Mouse (Mus musculus) thymus, adult 2 months (tissue): Measurements from ENCODE around the gene AL607142.1. TPM values are rescaled to one million over a fixed set of nuclear protein-coding genes. Genes with fewer than 3 reads are reported as not detected.
A peak's percentile ranks its signal among the peaks of the same experiment; 100 is the strongest.

ENCODE experiments used
- DNase-seq: peaks from one replicate; pipeline ENCODE4 v3.0.0; 2021
- H3K27ac ChIP-seq: fragments of 200-500 bp; 2 replicates; pipeline ENCODE4 v1.5.1; 2012; ENCODE audit warnings: low read length, control low read depth; ENCODE audit not compliant: control insufficient read depth, insufficient read depth
- H3K27me3 ChIP-seq: fragments of 200-500 bp; 2 replicates; pipeline ENCODE4 v1.6.1; 2012; ENCODE audit warnings: mild to moderate bottlenecking, low read length, moderate library complexity, mixed read lengths; ENCODE audit not compliant: control insufficient read depth, insufficient read depth
- H3K36me3 ChIP-seq: fragments of 200-500 bp; 2 replicates; pipeline ENCODE4 v1.6.1; 2012; ENCODE audit warnings: mild to moderate bottlenecking, low read length, moderate library complexity; ENCODE audit not compliant: control insufficient read depth, insufficient read depth
- H3K4me1 ChIP-seq: fragments of 200-500 bp; replicated peaks from 2 replicates; pipeline ENCODE4 v1.6.1; 2012; ENCODE audit warnings: low read length; ENCODE audit not compliant: control insufficient read depth, insufficient read depth
- H3K4me3 ChIP-seq: fragments of 200-500 bp; 2 replicates; pipeline ENCODE4 v1.5.1; 2012; ENCODE audit warnings: mild to moderate bottlenecking, low read length, control low read depth, moderate library complexity; ENCODE audit not compliant: control insufficient read depth, insufficient read depth
- CTCF ChIP-seq: fragments of 200-500 bp; IDR thresholded peaks from 2 replicates; pipeline ENCODE4 v1.5.1; 2012; ENCODE audit warnings: mild to moderate bottlenecking, control low read depth, low read length, moderate library complexity, borderline replicate concordance; ENCODE audit not compliant: control insufficient read depth, poor library complexity, insufficient read depth; ENCODE audit errors: extremely low read depth
- POLR2A ChIP-seq: fragments of 200-500 bp; IDR thresholded peaks from 2 replicates; pipeline ENCODE4 v1.6.1; 2012; ENCODE audit warnings: mild to moderate bottlenecking, low read length, control low read depth, moderate library complexity; ENCODE audit not compliant: control insufficient read depth, poor library complexity, insufficient read depth; ENCODE audit errors: extremely low read depth
- WGBS: fragments of 180-500 bp; shearing (Covaris S2); methylation state at CpG from one replicate; pipeline ENCODE4 v1.1.7; 2018; 5-methylcytosine and 5-hydroxymethylcytosine counted together
- polyA plus RNA-seq: library from polyadenylated mRNA; depleted of rRNA; stranded (reverse); fragments of >200 nt; gene quantifications from 2 replicates; pipeline ENCODE4 v1.2.3, GENCODE M21; 2012

Gene AL607142.1
- polyA plus RNA-seq, 1 experiment, result not detected

DNA sequence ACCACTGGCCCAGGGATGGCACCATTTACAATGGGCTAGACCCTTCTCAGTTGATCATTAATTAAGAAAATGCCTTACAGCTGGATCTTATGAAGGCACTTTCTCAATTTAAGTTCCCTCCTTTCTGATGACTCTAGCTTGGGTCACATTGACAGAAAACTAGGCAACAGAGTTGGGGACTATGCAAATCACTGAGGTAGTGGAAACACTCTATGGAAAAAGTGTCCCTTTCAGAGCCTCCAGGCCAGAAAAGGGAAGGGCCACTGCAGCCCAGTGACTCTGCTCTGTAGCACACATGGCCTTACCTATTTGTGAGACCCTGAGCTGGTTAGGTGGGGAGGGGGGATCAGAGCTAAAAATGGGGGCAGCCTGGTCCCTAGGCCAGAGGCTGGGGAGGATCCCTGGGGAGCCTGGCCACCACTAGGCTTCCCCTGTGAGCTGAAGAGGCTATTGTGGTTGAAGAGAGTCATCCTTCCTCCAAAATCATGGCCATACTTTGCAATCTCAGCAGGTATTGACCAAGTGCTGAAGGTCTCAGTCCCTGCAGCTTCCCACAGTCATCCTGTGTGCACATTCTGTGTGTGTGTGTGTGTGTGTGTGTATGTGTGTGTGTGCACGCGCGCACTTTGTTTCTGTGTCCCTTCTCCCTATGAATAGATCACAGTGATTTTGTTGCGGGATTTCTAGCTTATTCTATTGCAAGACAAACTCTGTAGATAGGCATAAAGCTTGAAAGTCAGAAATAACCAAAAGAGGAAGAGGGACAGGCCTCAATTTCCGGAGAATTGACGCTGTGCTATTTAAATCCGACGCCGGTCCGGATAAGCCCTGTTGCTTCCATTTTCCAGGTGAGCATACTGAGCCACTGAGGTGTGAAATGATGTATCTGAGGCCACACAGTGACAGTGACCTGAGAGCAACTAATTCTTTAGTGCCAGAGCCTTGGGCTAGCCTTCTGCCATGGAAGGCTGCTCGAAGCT is 11.5 kb upstream of the AL607142.1 start:
- H3K36me3 ChIP-seq, result no peaks in the 10 kb centered on the region
- WGBS, result 21% methylated on average over 11 of the region's 11 CpGs
- peaks cover 66% of the 10 kb centered on the region for H3K4me1 ChIP-seq
- no peak for DNase-seq
- H3K4me3 ChIP-seq, result no peak overlapping the region
- H3K27ac ChIP-seq, result no peak overlapping the region
- TF ChIP-seq POLR2A, result no peak
- no peak for TF ChIP-seq CTCF
- no peaks in the 10 kb centered on the region for H3K27me3 ChIP-seq

DNA sequence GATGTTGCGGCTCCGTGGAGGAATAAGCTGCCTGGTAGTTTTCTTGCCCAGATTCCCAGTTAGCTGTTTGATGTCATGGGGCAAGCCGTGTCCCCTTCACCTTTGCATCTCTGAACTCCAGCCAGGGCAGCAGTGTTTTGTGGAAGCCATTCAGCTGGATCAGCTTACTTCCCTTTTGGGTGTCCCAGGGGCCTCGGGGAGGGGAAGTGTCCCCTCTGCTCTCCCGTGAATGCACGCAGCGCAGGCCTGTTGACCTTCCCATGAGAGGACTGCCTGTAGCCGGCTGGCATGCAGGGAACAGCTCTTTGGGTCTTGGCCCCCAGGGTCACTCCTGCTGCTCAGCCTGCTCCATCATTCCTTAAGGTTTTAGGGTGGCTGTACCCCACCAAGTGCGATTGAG is 10.7 kb upstream of the AL607142.1 start:
- no peak for DNase-seq
- no peak overlapping the region for H3K27ac ChIP-seq
- TF ChIP-seq POLR2A (no peak), CTCF (no peak)

DNA sequence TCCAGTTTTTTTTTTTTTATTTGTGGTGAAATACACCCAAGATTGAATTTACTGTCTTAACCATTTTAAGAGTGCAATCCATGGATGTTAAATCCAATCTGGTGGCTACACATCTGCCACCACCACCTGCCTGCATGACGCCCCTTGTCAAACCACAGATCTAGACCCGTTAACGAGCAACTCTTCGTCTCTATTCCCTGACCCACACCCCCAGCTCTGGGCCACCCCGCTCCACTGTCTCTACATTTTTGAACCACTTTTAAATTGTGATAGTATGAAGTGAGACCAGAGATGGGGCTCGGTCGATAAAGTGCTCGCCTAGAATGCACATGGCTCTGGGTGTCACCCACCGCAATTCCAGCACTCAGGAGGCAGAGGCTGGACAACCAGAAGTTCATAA is 8.3 kb upstream of the AL607142.1 start:
- peak; percentile 35 for DNase-seq
- peak overlapping the region; percentile 61; the same call in 1 of the 2 replicates for H3K27ac ChIP-seq
- H3K4me1 ChIP-seq, result peaks cover 63% of the 10 kb centered on the region
- H3K27me3 ChIP-seq, result no peaks in the 10 kb centered on the region
- H3K4me3 ChIP-seq, result no peak overlapping the region
- H3K36me3 ChIP-seq, result no peaks in the 10 kb centered on the region
- TF ChIP-seq CTCF, result no peak
- TF ChIP-seq POLR2A, result no peak
- WGBS, result 17% methylated on average over 9 of the region's 9 CpGs

More for the DNA sequence above, 10.7 kb upstream of the AL607142.1 start:
- no peaks in the 10 kb centered on the region for H3K36me3 ChIP-seq
- H3K27me3 ChIP-seq, result no peaks in the 10 kb centered on the region
- 67% methylated on average over 9 of the region's 9 CpGs for WGBS
- peaks cover 71% of the 10 kb centered on the region for H3K4me1 ChIP-seq
- H3K4me3 ChIP-seq, result no peak overlapping the region

DNA sequence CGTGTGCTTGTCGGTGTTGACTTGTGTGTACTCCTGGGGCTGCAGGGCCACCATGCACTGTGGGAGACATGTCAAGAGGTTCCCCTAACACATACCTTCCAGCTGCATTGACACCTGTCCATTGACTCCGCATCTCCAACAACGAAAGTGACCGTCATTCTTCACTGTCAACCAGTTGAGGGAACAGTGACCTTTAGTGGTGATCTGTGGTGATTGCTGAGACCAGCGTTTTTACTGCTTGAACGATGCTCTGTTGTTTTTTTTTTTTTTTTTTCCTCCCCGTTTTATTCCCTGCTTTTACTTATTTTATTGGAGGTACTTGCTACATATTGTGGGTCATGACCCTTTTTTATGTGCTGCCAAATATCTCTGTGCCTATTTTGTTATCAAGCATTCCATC is 7.3 kb upstream of the AL607142.1 start:
- no peaks in the 10 kb centered on the region for H3K27me3 ChIP-seq

DNA sequence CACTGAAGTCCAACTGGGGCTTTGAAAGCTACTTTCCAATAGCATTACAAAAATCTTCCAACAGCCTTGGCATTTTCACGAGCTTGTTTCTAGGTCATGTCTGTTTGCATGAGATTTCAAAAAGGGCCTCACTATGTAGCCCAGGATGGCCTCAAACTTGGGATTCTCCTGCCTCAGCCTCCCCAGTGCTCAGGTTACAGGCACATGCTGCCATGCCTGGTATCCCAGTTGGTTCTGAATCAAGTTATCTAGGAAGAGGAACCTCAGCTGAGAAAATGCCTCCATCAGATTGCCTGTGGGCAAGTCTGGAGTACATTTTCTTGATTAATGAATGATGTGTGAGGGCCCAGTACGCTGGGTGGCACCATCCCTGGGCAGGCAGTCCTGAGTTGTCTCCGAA is 6.6 kb upstream of the AL607142.1 start:
- Histone ChIP-seq H3K4me3 (no peak overlapping the region), H3K27ac (no peak overlapping the region), H3K27me3 (no peaks in the 10 kb centered on the region), H3K4me1 (peaks cover 51% of the 10 kb centered on the region), H3K36me3 (no peaks in the 10 kb centered on the region)
- DNase-seq, result no peak
- TF ChIP-seq CTCF (no peak), POLR2A (no peak)
- WGBS, result 92% methylated on average over 3 of the region's 3 CpGs

More for the DNA sequence above, 7.3 kb upstream of the AL607142.1 start:
- Histone ChIP-seq H3K36me3 (no peaks in the 10 kb centered on the region), H3K4me1 (peaks cover 55% of the 10 kb centered on the region), H3K4me3 (no peak overlapping the region), H3K27ac (no peak overlapping the region)
- DNase-seq, result no peak
- 87% methylated on average over 8 of the region's 8 CpGs for WGBS
- TF ChIP-seq POLR2A, result no peak
- TF ChIP-seq CTCF, result no peak

DNA sequence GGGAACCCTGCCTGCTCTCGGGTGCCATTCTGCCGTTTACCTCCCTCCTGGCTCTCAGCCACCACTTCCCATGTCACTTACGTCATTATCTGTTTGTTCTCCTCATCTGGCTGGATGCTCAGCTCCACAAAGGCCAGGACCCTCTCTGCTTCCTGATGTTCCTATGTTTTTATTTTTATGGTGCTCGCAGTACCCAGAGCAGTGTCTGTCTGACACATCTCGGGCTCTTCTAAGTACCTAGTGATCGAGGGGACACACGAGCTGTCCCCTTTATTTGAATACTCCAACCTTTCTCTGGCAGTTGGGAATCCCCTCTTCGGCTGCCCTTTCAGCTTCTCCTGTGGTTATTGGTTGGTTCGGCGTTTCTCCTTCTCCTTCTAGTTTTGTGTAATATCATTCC is 6.0 kb upstream of the AL607142.1 start:
- TF ChIP-seq POLR2A (no peak), CTCF (no peak)

DNA sequence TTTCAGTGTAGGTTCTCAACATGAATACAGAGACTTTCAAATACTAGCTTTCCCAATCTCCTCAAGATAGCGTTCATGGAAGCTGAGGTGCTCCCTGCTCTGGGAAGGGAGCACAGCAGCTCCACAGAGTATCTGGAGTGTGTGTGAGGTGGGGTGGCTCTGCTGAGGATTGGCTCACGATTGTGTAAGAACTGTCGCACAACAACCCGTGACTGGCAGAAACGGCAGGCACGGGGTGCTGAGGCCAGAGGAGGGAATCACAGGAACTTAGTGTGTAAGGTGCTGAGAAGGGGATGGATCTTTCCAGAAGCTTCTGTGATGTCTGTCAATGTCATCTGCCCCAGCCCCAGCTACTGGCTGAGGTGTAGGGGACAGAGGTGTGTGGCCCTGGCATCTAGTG is 3.1 kb upstream of the AL607142.1 start:
- peaks cover 21% of the 10 kb centered on the region for H3K4me1 ChIP-seq
- TF ChIP-seq POLR2A, result no peak
- no peak for TF ChIP-seq CTCF
- no peak overlapping the region for H3K4me3 ChIP-seq
- DNase-seq, result no peak
- WGBS, result 96% methylated on average over 6 of the region's 6 CpGs
- no peak overlapping the region for H3K27ac ChIP-seq
- no peaks in the 10 kb centered on the region for H3K27me3 ChIP-seq
- H3K36me3 ChIP-seq, result no peaks in the 10 kb centered on the region

More for the DNA sequence above, 6.0 kb upstream of the AL607142.1 start:
- no peaks in the 10 kb centered on the region for H3K36me3 ChIP-seq
- H3K27ac ChIP-seq, result no peak overlapping the region
- 80% methylated on average over 10 of the region's 10 CpGs for whole genome bisulfite sequencing
- no peaks in the 10 kb centered on the region for H3K27me3 ChIP-seq
- peaks cover 45% of the 10 kb centered on the region for H3K4me1 ChIP-seq
- DNase-seq, result no peak
- no peak overlapping the region for H3K4me3 ChIP-seq
